Mouse (Mus musculus): ENCODE data around the gene AC161166.1. TPM values are rescaled to one million over a fixed set of nuclear protein-coding genes. Genes with fewer than 3 reads are reported as not detected.
"Not testable (repeated sequence)": the region's sequence is repeated elsewhere in the genome, so short reads cannot be mapped to it uniquely, and the experiment has no call there.

AC161166.1 gene
- polyA plus RNA-seq, 1 experiment from 2014 or later = not detected

- not testable (repeated sequence) for H3K9ac ChIP-seq; H3K36me3 ChIP-seq; H3K4me2 ChIP-seq; ATAC-seq (ENCODE audit: low read depth); H3K9me3 ChIP-seq (replicated peaks); DNase-seq; H3K27ac ChIP-seq; H3K4me3 ChIP-seq (replicated peaks)
- WGBS (ENCODE audit: insufficient replicate concordance) = 32% methylated on average over 6 of the region's 6 CpGs
- peaks cover 78% of the 10 kb centered on the region for H3K27me3 ChIP-seq
- H3K4me1 ChIP-seq (replicated peaks) = peaks cover 20% of the 10 kb centered on the region
Observed at GRCm38 (mm10) chr7:24483291-24483690, 29.0 kb downstream of the AC161166.1 start.

DNA sequence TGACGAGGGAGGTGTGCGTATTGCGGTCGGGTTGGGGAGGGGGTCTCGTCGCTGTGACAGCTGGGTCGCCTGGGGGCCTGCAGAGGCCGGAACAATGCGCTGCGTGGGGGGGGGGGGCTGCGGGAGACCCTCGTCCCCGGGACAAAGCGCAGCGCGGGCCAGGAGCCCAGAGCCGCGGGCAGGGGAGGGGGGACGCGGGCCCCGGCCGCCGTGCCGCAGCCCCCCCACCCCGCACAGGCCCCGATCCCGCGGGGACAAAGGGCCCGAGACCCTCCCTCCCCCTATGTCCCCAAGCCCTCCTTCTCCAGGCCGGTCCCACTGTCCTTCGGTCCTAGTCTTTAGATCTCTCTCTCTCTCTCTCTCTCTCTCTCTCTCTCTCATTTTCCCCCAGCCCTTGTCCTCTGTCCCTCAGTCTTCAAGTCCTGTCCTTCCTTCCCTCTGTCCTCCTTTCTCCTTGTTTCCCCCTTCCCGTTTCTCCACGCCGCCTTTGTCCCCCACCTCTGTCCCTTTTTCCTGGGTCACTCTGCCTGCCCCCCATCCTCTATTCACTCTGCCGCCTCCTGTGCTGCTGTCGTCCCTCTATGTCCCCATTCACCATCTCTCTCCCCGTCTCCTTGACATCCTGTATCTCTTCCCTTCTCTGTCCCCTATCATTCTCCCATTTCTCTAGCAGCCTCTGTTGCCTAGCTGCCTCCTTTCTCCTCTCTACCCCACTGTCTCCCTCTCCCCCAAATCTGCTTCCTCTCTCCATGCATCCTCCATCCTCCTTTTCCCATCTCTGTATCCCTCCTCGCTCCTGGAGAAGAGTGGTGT lies 29.8 kb downstream of the AC161166.1 start:
- Histone ChIP-seq H3K4me2 (peak overlapping the region; percentile 75), H3K27ac (no peak overlapping the region), H3K9ac (peak overlapping the region; percentile 41), H3K9me3 (replicated peaks) (0 out of 2 replicates have a peak, but pooled peaks cover 3% of the 10 kb centered on the region), H3K4me3 (replicated peaks) (peak overlapping the region; percentile 59), H3K27me3 (peaks cover 78% of the 10 kb centered on the region), H3K36me3 (no peaks in the 10 kb centered on the region), H3K4me1 (replicated peaks) (peaks cover 20% of the 10 kb centered on the region)
- no peak for DNase-seq
- ATAC-seq (ENCODE audit: low read depth) = no peak
- 2% methylated on average over 23 of the region's 38 CpGs for WGBS (ENCODE audit: insufficient replicate concordance)

DNA sequence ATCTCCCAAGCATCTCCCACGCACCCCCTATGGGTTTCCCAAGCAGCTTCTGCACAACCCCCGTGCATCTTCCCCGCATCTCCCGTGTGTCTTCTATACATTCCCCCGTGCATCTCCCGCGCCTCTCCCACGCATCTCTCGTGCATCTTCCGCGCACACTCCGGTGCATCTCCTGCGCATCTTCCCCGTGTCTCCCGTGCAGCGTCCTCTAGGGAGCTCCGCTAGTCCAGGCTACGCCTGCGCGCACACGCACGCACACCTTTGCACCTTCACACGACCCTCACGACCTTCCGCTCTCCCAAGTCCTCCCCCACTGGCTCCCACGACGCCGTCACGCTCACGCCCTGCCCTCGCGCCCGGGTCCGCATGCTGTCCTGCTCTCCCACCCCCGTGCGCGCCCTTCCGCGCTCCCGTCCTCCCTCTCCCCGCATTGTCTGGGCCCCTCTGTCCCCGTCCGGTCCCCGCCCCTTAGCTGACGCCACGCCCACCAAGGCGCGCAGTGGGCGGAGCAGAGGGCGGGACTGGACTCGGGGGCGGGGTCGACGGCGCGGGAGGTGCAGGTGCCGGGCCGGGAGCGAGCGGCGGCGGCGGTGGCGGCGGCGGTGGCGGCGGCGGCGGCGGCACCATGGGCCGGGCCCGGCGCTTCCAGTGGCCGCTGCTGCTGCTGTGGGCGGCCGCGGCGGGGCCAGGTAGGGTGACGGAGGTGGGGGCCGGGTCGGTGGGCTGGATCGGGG lies 30.6 kb downstream of the AC161166.1 start, which contains the start of gene Cadm4:
Gene Cadm4 (plus strand): TSS at position 550 of the 734 bp plus-strand sequence.
- Histone ChIP-seq H3K4me3 (replicated peaks) (peak within 1 kb of the TSS; percentile 59), H3K4me1 (replicated peaks) (peaks cover 17% of the 10 kb centered on the region), H3K9ac (peak within 1 kb of the TSS; percentile 43), H3K36me3 (no peaks in the 10 kb centered on the region), H3K4me2 (peak within 1 kb of the TSS; percentile 75), H3K9me3 (replicated peaks) (0 out of 2 replicates have a peak, but pooled peaks cover 3% of the 10 kb centered on the region), H3K27ac (no peak within 1 kb of the TSS), H3K27me3 (peaks cover 78% of the 10 kb centered on the region)
- peak; percentile 77 for ATAC-seq (ENCODE audit: low read depth)
- peak; percentile 71 for DNase-seq
- under 1% methylated on average over 64 of the region's 83 CpGs for WGBS (ENCODE audit: insufficient replicate concordance)

- H3K9ac ChIP-seq = no peak overlapping the region
- 0 out of 2 replicates have a peak, but pooled peaks cover 3% of the 10 kb centered on the region for H3K9me3 ChIP-seq (replicated peaks)
- ATAC-seq (ENCODE audit: low read depth) = 0 out of 2 replicates have a peak, but pooled peaks have one; percentile 5
- H3K4me1 ChIP-seq (replicated peaks) = peaks cover 17% of the 10 kb centered on the region
- WGBS (ENCODE audit: insufficient replicate concordance) = 10% methylated on average over 14 of the region's 14 CpGs
- H3K36me3 ChIP-seq = no peaks in the 10 kb centered on the region
- peaks cover 72% of the 10 kb centered on the region for H3K27me3 ChIP-seq
- H3K4me3 ChIP-seq (replicated peaks) = peak overlapping the region; percentile 59
- no peak for DNase-seq
- peak overlapping the region; percentile 75 for H3K4me2 ChIP-seq
- no peak overlapping the region for H3K27ac ChIP-seq
Observed at GRCm38 (mm10) chr7:24480986-24481473, 31.2 kb downstream of the AC161166.1 start.

- Histone ChIP-seq H3K9me3 (replicated peaks) (0 out of 2 replicates have a peak, but pooled peaks cover 3% of the 10 kb centered on the region), H3K9ac (no peak overlapping the region), H3K4me2 (no peak overlapping the region), H3K36me3 (no peaks in the 10 kb centered on the region), H3K27me3 (peaks cover 67% of the 10 kb centered on the region), H3K27ac (no peak overlapping the region), H3K4me3 (replicated peaks) (no peak overlapping the region), H3K4me1 (replicated peaks) (peaks cover 17% of the 10 kb centered on the region)
- ATAC-seq (ENCODE audit: low read depth) (no peak), DNase-seq (no peak)
- 58% methylated on average over 18 of the region's 18 CpGs for WGBS (ENCODE audit: insufficient replicate concordance)
Observed at GRCm38 (mm10) chr7:24480121-24480941, 31.9 kb downstream of the AC161166.1 start.

- H3K4me1 ChIP-seq (replicated peaks) = peaks cover 17% of the 10 kb centered on the region
- no peak overlapping the region for H3K4me3 ChIP-seq (replicated peaks)
- no peak overlapping the region for H3K9ac ChIP-seq
- 67% methylated on average over 2 of the region's 2 CpGs for WGBS (ENCODE audit: insufficient replicate concordance)
- H3K27ac ChIP-seq = no peak overlapping the region
- DNase-seq = no peak
- peaks cover 60% of the 10 kb centered on the region for H3K27me3 ChIP-seq
- H3K9me3 ChIP-seq (replicated peaks) = 0 out of 2 replicates have a peak, but pooled peaks cover 3% of the 10 kb centered on the region
- no peaks in the 10 kb centered on the region for H3K36me3 ChIP-seq
- ATAC-seq (ENCODE audit: low read depth) = no peak
- H3K4me2 ChIP-seq = no peak overlapping the region
Observed at GRCm38 (mm10) chr7:24479685-24480084, 32.6 kb downstream of the AC161166.1 start.

GRCm38 (mm10) chr7:24478911-24479310 lies 33.3 kb downstream of the AC161166.1 start:
- no peak overlapping the region for H3K9ac ChIP-seq
- H3K27me3 ChIP-seq = peaks cover 52% of the 10 kb centered on the region
- ATAC-seq (ENCODE audit: low read depth) = no peak
- no peak overlapping the region for H3K4me2 ChIP-seq
- H3K9me3 ChIP-seq (replicated peaks) = 0 out of 2 replicates have a peak, but pooled peaks cover 3% of the 10 kb centered on the region
- H3K27ac ChIP-seq = no peak overlapping the region
- no peak overlapping the region for H3K4me3 ChIP-seq (replicated peaks)
- H3K4me1 ChIP-seq (replicated peaks) = peaks cover 17% of the 10 kb centered on the region
- DNase-seq = no peak
- WGBS (ENCODE audit: insufficient replicate concordance) = 64% methylated on average over 5 of the region's 5 CpGs
- no peaks in the 10 kb centered on the region for H3K36me3 ChIP-seq

DNA sequence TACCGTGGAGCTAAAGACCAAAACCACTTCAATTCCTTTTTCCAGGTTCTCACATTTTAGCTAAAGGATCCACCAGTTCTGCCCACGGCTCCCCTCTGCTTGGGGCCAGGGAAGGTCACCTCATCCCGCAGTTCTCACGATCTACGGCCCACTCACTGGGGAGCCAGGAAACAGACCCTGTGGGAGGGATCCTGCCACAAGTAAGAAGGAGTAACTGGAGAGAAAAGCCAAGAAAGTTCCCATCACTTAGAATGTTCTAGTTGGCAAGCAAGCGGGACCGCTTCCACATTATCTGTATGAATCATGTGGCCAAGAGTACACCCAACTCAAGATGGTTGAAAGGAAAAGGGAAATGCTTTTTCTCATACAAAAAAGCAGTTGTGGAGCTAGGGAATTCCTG lies 35.4 kb downstream of the AC161166.1 start:
- H3K9ac ChIP-seq = no peak overlapping the region
- ATAC-seq (ENCODE audit: low read depth) (no peak), DNase-seq (no peak)
- H3K9me3 ChIP-seq (replicated peaks) = 0 out of 2 replicates have a peak, but pooled peaks cover 3% of the 10 kb centered on the region
- H3K36me3 ChIP-seq = no peaks in the 10 kb centered on the region
- H3K4me2 ChIP-seq = no peak overlapping the region
- no peak overlapping the region for H3K27ac ChIP-seq
- 77% methylated on average over 7 of the region's 7 CpGs for WGBS (ENCODE audit: insufficient replicate concordance)
- no peak overlapping the region for H3K4me3 ChIP-seq (replicated peaks)
- peaks cover 32% of the 10 kb centered on the region for H3K27me3 ChIP-seq
- H3K4me1 ChIP-seq (replicated peaks) = peaks cover 12% of the 10 kb centered on the region

DNA sequence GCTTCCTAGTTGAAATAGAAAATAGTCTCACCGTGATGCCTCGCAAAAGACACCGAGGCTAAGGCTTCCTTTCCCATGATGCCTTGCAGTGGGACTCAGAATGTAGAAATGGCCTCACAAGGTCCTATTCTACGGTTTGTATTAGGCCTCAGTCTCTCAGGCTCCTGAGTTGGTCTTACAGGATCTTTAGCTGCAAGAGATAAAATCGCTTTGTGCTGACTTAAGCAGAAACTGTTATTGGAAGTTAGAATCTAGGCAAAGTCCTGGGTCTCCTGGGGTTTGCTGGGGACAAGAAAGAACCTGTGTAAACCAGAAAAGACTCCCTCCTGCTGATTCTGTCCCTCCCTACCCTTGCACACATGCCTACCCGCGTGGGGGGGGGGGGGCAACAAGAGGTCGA lies 35.9 kb downstream of the AC161166.1 start:
- H3K9ac ChIP-seq = no peak overlapping the region
- 0 out of 2 replicates have a peak, but pooled peaks cover 3% of the 10 kb centered on the region for H3K9me3 ChIP-seq (replicated peaks)
- H3K4me3 ChIP-seq (replicated peaks) = no peak overlapping the region
- WGBS (ENCODE audit: insufficient replicate concordance) = 65% methylated on average over 8 of the region's 8 CpGs
- H3K36me3 ChIP-seq = no peaks in the 10 kb centered on the region
- ATAC-seq (ENCODE audit: low read depth) (no peak), DNase-seq (no peak)
- H3K4me1 ChIP-seq (replicated peaks) = peaks cover 7% of the 10 kb centered on the region
- peaks cover 27% of the 10 kb centered on the region for H3K27me3 ChIP-seq
- no peak overlapping the region for H3K27ac ChIP-seq
- no peak overlapping the region for H3K4me2 ChIP-seq

- no peak overlapping the region for H3K27ac ChIP-seq
- no peak overlapping the region for H3K9ac ChIP-seq
- H3K27me3 ChIP-seq = peaks cover 13% of the 10 kb centered on the region
- no peak overlapping the region for H3K4me3 ChIP-seq (replicated peaks)
- no peak overlapping the region for H3K4me2 ChIP-seq
- H3K9me3 ChIP-seq (replicated peaks) = 0 out of 2 replicates have a peak, but pooled peaks cover 3% of the 10 kb centered on the region
- no peaks in the 10 kb centered on the region for H3K36me3 ChIP-seq
- 70% methylated on average over 21 of the region's 21 CpGs for WGBS (ENCODE audit: insufficient replicate concordance)
- H3K4me1 ChIP-seq (replicated peaks) = no peaks in the 10 kb centered on the region
- ATAC-seq (ENCODE audit: low read depth) = no peak
- no peak for DNase-seq
Observed at GRCm38 (mm10) chr7:24474811-24475506, 37.3 kb downstream of the AC161166.1 start.
